Mouse (Mus musculus) v-Abl transformed pro-B cells (cell line): ENCODE measurements around the gene Zfand2b.

Source experiments
- in situ Hi-C, 2 experiments: fragments of 400-800 bp; cut with MboI; formaldehyde crosslinking; loops; one replicate each; pipeline ENCODE4 v1.15.1; 2025; ENCODE audit not compliant: unreplicated experiment in 2 of 2

The Zfand2b gene

GRCm38 (mm10) chr1:75159540-75160255, 8.7 kb upstream of the Zfand2b start:
- in situ Hi-C loops = no loop called here

- in situ Hi-C loops = no loop called here
Measured at GRCm38 (mm10) chr1:75160256-75160617, 8.2 kb upstream of the Zfand2b start.

GRCm38 (mm10) chr1:75168093-75168471, 364 bp upstream of the Zfand2b start:
- in situ Hi-C loops = no loop called here

- in situ Hi-C loops = loop anchor here (5.0 kb wide), 1 partner anchor 73 kb away; no protein-coding TSS in a partner anchor
Measured at GRCm38 (mm10) chr1:75179334-75180104, 11.1 kb downstream of the Zfand2b start.

GRCm38 (mm10) chr1:75180105-75180590, 11.7 kb downstream of the Zfand2b start, which contains the start of gene Abcb6:
Abcb6 (minus strand) TSS chr1:75180392.
- in situ Hi-C loops = loop anchor here (5.0 kb wide), 1 partner anchor 72 kb away; no protein-coding TSS in a partner anchor

- in situ Hi-C loops = loop anchor here (5.0 kb wide), 1 partner anchor 72 kb away; no protein-coding TSS in a partner anchor
Measured at GRCm38 (mm10) chr1:75180741-75181140, 12.3 kb downstream of the Zfand2b start.

- in situ Hi-C loops = loop anchor here (5.0 kb wide), 1 partner anchor 71 kb away; no protein-coding TSS in a partner anchor
Measured at GRCm38 (mm10) chr1:75181377-75181870, 13.0 kb downstream of the Zfand2b start.

- in situ Hi-C loops = loop anchor here (5.0 kb wide), 1 partner anchor 70 kb away; no protein-coding TSS in a partner anchor
Measured at GRCm38 (mm10) chr1:75182160-75182559, 13.7 kb downstream of the Zfand2b start.

GRCm38 (mm10) chr1:75185495-75185894, 17.0 kb downstream of the Zfand2b start:
- in situ Hi-C loops = no loop called here

GRCm38 (mm10) chr1:75187126-75187525, 18.7 kb downstream of the Zfand2b start:
- in situ Hi-C loops = no loop called here

GRCm38 (mm10) chr1:75187914-75188483, 19.6 kb downstream of the Zfand2b start:
- in situ Hi-C loops = no loop called here

- in situ Hi-C loops = no loop called here
Measured at GRCm38 (mm10) chr1:75190577-75190976, 22.1 kb downstream of the Zfand2b start.

GRCm38 (mm10) chr1:75191258-75191621, 22.8 kb downstream of the Zfand2b start:
- in situ Hi-C loops = no loop called here

GRCm38 (mm10) chr1:75191622-75192402, 23.4 kb downstream of the Zfand2b start, which contains the start of the genes Ankzf1 and Atg9a:
Ankzf1 (plus strand) TSS chr1:75192151.
Atg9a (minus strand) TSS chr1:75192196.
- in situ Hi-C loops = no loop called here

GRCm38 (mm10) chr1:75192452-75192851, 24.0 kb downstream of the Zfand2b start:
- in situ Hi-C loops = no loop called here

GRCm38 (mm10) chr1:75201236-75201635, 32.8 kb downstream of the Zfand2b start:
- in situ Hi-C loops = no loop called here

GRCm38 (mm10) chr1:75208967-75209678, 40.7 kb downstream of the Zfand2b start:
- in situ Hi-C loops = no loop called here

GRCm38 (mm10) chr1:75210136-75211087, 42.0 kb downstream of the Zfand2b start, which contains the start of the genes Glb1l and Stk16:
Glb1l (minus strand) TSS chr1:75210813.
Stk16 (plus strand) TSS chr1:75210838.
- in situ Hi-C loops = no loop called here
